Mouse (Mus musculus) stomach, embryonic 16.5 days (tissue): ENCODE results near the gene Ap5s1. TPM values are rescaled to one million over a fixed set of nuclear protein-coding genes. Genes with fewer than 3 reads are reported as not detected.

Experiments used
- ATAC-seq: fragments of 200-750 bp; cut with Nextera tagmentation; 2 replicates; pipeline ENCODE4 v1.8.0; 2017; ENCODE audit warnings: moderate number of reproducible peaks, moderate TSS enrichment; ENCODE audit not compliant: insufficient read depth, low FRiP score
- H3K27ac ChIP-seq: fragments of 300-500 bp; sonication (generic); 2 replicates; pipeline ENCODE4 v1.5.1; 2014; ENCODE audit warnings: low read length
- H3K27me3 ChIP-seq: fragments of 300-500 bp; sonication (generic); 2 replicates; pipeline ENCODE4 v1.6.1; 2014; ENCODE audit warnings: low read length, control low read depth, mixed read lengths; ENCODE audit not compliant: control insufficient read depth, insufficient read depth
- H3K36me3 ChIP-seq: fragments of 300-500 bp; sonication (generic); 2 replicates; pipeline ENCODE4 v1.6.1; 2014; ENCODE audit warnings: low read length; ENCODE audit not compliant: control insufficient read depth, insufficient read depth
- H3K4me1 ChIP-seq: fragments of 300-500 bp; sonication (generic); 2 replicates; pipeline ENCODE4 v1.6.1; 2014; ENCODE audit warnings: low read length, control low read depth, mixed read lengths; ENCODE audit not compliant: control insufficient read depth, insufficient read depth
- H3K4me2 ChIP-seq: fragments of 300-500 bp; sonication (generic); 2 replicates; pipeline ENCODE4 v1.6.1; 2014; ENCODE audit warnings: low read depth, low read length, mixed read lengths
- H3K4me3 ChIP-seq: fragments of 300-500 bp; sonication (generic); replicated peaks from 2 replicates; pipeline ENCODE4 v1.5.1; 2014; ENCODE audit warnings: mild to moderate bottlenecking, low read length
- H3K9ac ChIP-seq: fragments of 300-500 bp; sonication (generic); 2 replicates; pipeline ENCODE4 v1.6.1; 2014; ENCODE audit warnings: low read length
- H3K9me3 ChIP-seq: fragments of 300-500 bp; sonication (generic); replicated peaks from 2 replicates; pipeline ENCODE4 v1.6.1; 2016; ENCODE audit warnings: low read length, control low read depth; ENCODE audit not compliant: control insufficient read depth
- WGBS: fragments of 180-500 bp; shearing (Covaris S2); extraction: QIAGEN DNeasy Blood & Tissue Kit; methylation state at CpG from one replicate; pipeline ENCODE4 v1.1.7; 2014; 5-methylcytosine and 5-hydroxymethylcytosine counted together
- polyA plus RNA-seq: library from polyadenylated mRNA; unstranded; fragments of >200 nt; fragmentation: Nextera tagmentation; extraction: Ambion mirVana; gene quantifications from 2 replicates; pipeline ENCODE4 v1.2.1, GENCODE M21; 2015

The Ap5s1 gene
- polyA plus RNA-seq, 1 experiment from 2014 or later, result 26.4 TPM

GRCm38 (mm10) chr2:131179246-131179886 lies 27.5 kb upstream of the Ap5s1 start:
- H3K27me3 ChIP-seq, result no peaks in the 10 kb centered on the region
- H3K9ac ChIP-seq, result peak overlapping the region; percentile 99
- ATAC-seq, result peak; percentile 41
- H3K4me1 ChIP-seq, result peaks cover 42% of the 10 kb centered on the region
- peak overlapping the region; percentile 92 for H3K4me3 ChIP-seq
- no peaks in the 10 kb centered on the region for H3K9me3 ChIP-seq
- no peaks in the 10 kb centered on the region for H3K36me3 ChIP-seq
- peak overlapping the region; percentile 97 for H3K27ac ChIP-seq
- peak overlapping the region; percentile 98 for H3K4me2 ChIP-seq
- WGBS, result under 1% methylated on average over 64 of the region's 67 CpGs

- Histone ChIP-seq H3K27ac (peak within 1 kb of the TSS; percentile 97), H3K9ac (peak within 1 kb of the TSS; percentile 99), H3K36me3 (no peaks in the 10 kb centered on the region), H3K9me3 (no peaks in the 10 kb centered on the region), H3K27me3 (no peaks in the 10 kb centered on the region), H3K4me3 (peak within 1 kb of the TSS; percentile 92), H3K4me1 (peaks cover 39% of the 10 kb centered on the region), H3K4me2 (peak within 1 kb of the TSS; percentile 98)
- ATAC-seq, result peak; percentile 84
- 2% methylated on average over 53 of the region's 57 CpGs for WGBS
Measured at GRCm38 (mm10) chr2:131179990-131180587, 26.8 kb upstream of the Ap5s1 start, which contains the start of gene Cenpb. Cenpb (minus strand) TSS chr2:131180067.

- Histone ChIP-seq H3K9me3 (no peaks in the 10 kb centered on the region), H3K4me2 (peak overlapping the region; percentile 85), H3K27ac (peak overlapping the region; percentile 42), H3K9ac (peak overlapping the region; percentile 88), H3K4me3 (peak overlapping the region; percentile 83), H3K4me1 (peaks cover 31% of the 10 kb centered on the region), H3K27me3 (no peaks in the 10 kb centered on the region), H3K36me3 (peaks cover 3% of the 10 kb centered on the region; the same call in 1 of the 2 replicates)
- WGBS, result 3% methylated on average over 14 of the region's 14 CpGs
- ATAC-seq, result no peak
Measured at GRCm38 (mm10) chr2:131186343-131186742, 20.5 kb upstream of the Ap5s1 start.

- H3K4me1 ChIP-seq, result peaks cover 31% of the 10 kb centered on the region
- H3K4me3 ChIP-seq, result peak within 1 kb of the TSS; percentile 83
- H3K27me3 ChIP-seq, result no peaks in the 10 kb centered on the region
- H3K4me2 ChIP-seq, result peak within 1 kb of the TSS; percentile 85
- peaks cover 9% of the 10 kb centered on the region; the same call in 1 of the 2 replicates for H3K36me3 ChIP-seq
- ATAC-seq, result peak; percentile 94
- no peaks in the 10 kb centered on the region for H3K9me3 ChIP-seq
- H3K27ac ChIP-seq, result peak within 1 kb of the TSS; percentile 42
- under 1% methylated on average over 42 of the region's 43 CpGs for WGBS
- peak within 1 kb of the TSS; percentile 88 for H3K9ac ChIP-seq
Measured at GRCm38 (mm10) chr2:131186771-131187601, 19.9 kb upstream of the Ap5s1 start, which contains the start of the genes Cdc25b and Spef1. Cdc25b (plus strand) TSS chr2:131186949. Spef1 (minus strand) TSS chr2:131187282.

- H3K4me2 ChIP-seq, result peak overlapping the region; percentile 85
- peak overlapping the region; percentile 42 for H3K27ac ChIP-seq
- peak overlapping the region; percentile 83 for H3K4me3 ChIP-seq
- H3K9me3 ChIP-seq, result no peaks in the 10 kb centered on the region
- 19% methylated on average over 3 of the region's 3 CpGs for WGBS
- H3K4me1 ChIP-seq, result peaks cover 31% of the 10 kb centered on the region
- ATAC-seq, result no peak
- no peaks in the 10 kb centered on the region for H3K27me3 ChIP-seq
- peak overlapping the region; percentile 88 for H3K9ac ChIP-seq
- peaks cover 9% of the 10 kb centered on the region; the same call in 1 of the 2 replicates for H3K36me3 ChIP-seq
Measured at GRCm38 (mm10) chr2:131187602-131187922, 19.3 kb upstream of the Ap5s1 start.

- WGBS, result 94% methylated on average over 5 of the region's 5 CpGs
- peaks cover 9% of the 10 kb centered on the region; the same call in 1 of the 2 replicates for H3K36me3 ChIP-seq
- H3K27me3 ChIP-seq, result no peaks in the 10 kb centered on the region
- peaks cover 31% of the 10 kb centered on the region for H3K4me1 ChIP-seq
- no peak overlapping the region for H3K9ac ChIP-seq
- no peak overlapping the region for H3K27ac ChIP-seq
- peak overlapping the region; percentile 85 for H3K4me2 ChIP-seq
- no peaks in the 10 kb centered on the region for H3K9me3 ChIP-seq
- no peak for ATAC-seq
- no peak overlapping the region for H3K4me3 ChIP-seq
Measured at GRCm38 (mm10) chr2:131188311-131188710, 18.6 kb upstream of the Ap5s1 start.

- H3K9me3 ChIP-seq, result no peaks in the 10 kb centered on the region
- no peak overlapping the region for H3K4me3 ChIP-seq
- peaks cover 21% of the 10 kb centered on the region for H3K36me3 ChIP-seq
- H3K27me3 ChIP-seq, result no peaks in the 10 kb centered on the region
- peak overlapping the region; percentile 10; the same call in 1 of the 2 replicates for H3K4me2 ChIP-seq
- 40% methylated on average over 5 of the region's 5 CpGs for WGBS
- H3K4me1 ChIP-seq, result peaks cover 31% of the 10 kb centered on the region
- no peak overlapping the region for H3K9ac ChIP-seq
- peak overlapping the region; percentile 16; the same call in 1 of the 2 replicates for H3K27ac ChIP-seq
- ATAC-seq, result no peak
Measured at GRCm38 (mm10) chr2:131189521-131190309, 17.2 kb upstream of the Ap5s1 start.

GRCm38 (mm10) chr2:131190344-131191004 lies 16.4 kb upstream of the Ap5s1 start:
- Histone ChIP-seq H3K4me2 (no peak overlapping the region), H3K4me1 (peaks cover 31% of the 10 kb centered on the region), H3K4me3 (no peak overlapping the region), H3K9me3 (no peaks in the 10 kb centered on the region), H3K36me3 (peaks cover 22% of the 10 kb centered on the region), H3K27ac (peak overlapping the region; percentile 16; the same call in 1 of the 2 replicates), H3K27me3 (no peaks in the 10 kb centered on the region), H3K9ac (peak overlapping the region; percentile 42; the same call in 1 of the 2 replicates)
- no peak for ATAC-seq
- 37% methylated on average over 10 of the region's 10 CpGs for WGBS
